Mouse (Mus musculus) liver, adult 2 months (tissue): ENCODE measurements around the gene Pax5.

Experiments used
- CTCF ChIP-seq: fragments of 200-500 bp; IDR thresholded peaks from 2 replicates; pipeline ENCODE4 v1.5.1; 2011; ENCODE audit warnings: low read depth, low read length, control low read depth
- POLR2A ChIP-seq: fragments of 200-500 bp; IDR thresholded peaks from 2 replicates; pipeline ENCODE4 v1.6.1; 2011; ENCODE audit warnings: low read length, control low read depth; ENCODE audit not compliant: insufficient read depth; ENCODE audit errors: extremely low read depth

GRCm38 (mm10) chr4:44518923-44519322 is 191.4 kb downstream of the Pax5 start:
- TF ChIP-seq CTCF (no peak), POLR2A (no peak)
